Mouse (Mus musculus) erythroblast, embryonic 14.5 days (primary cell): ENCODE measurements around the gene Lyve1.

Experiments used
- GATA1 ChIP-seq: IDR thresholded peaks from 2 replicates; pipeline ENCODE4 v1.6.1; 2012; ENCODE audit warnings: low read length, inconsistent platforms, mixed read lengths
- TAL1 ChIP-seq: IDR thresholded peaks from 3 replicates; pipeline ENCODE4 v1.6.1; 2012; ENCODE audit warnings: low read length, inconsistent platforms, mixed read lengths

DNA sequence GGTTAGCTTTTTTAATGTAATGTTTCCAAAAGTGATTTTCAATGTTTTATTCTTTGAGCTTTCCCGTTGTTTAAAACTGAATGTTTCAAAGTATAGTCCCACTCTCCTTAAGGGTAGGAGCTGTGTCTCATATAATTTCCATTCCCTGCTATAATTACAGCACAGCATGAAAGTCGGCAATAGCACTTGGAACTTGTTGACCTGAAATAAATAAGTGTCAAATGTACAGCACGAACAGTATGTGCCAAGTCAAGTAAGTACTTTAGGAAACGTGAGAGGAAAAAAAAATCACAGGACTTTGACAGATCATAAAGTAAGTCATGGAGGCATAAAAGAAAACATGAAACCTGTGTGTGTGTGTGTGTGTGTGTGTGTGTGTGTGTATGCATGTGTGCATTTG lies 41.0 kb downstream of the Lyve1 start:
- TF ChIP-seq GATA1 = no peak
- no peak for TF ChIP-seq TAL1
